Mouse (Mus musculus) limb, embryonic 12.5 days (tissue): Measurements from ENCODE around the gene Cdc6. TPM values are rescaled to one million over a fixed set of nuclear protein-coding genes. Genes with fewer than 3 reads are reported as not detected.

Experiments
- ATAC-seq: fragments of 200-750 bp; cut with Nextera tagmentation; 2 replicates; pipeline ENCODE4 v1.8.0; 2017; ENCODE audit warnings: low read depth, moderate TSS enrichment; ENCODE audit not compliant: insufficient number of reproducible peaks, insufficient read depth, low FRiP score, low TSS enrichment
- H3K27ac ChIP-seq: fragments of 300-500 bp; sonication (generic); 2 replicates; pipeline ENCODE4 v1.5.1; 2016; ENCODE audit warnings: mild to moderate bottlenecking, moderate library complexity
- H3K27me3 ChIP-seq: fragments of 300-500 bp; sonication (generic); 2 replicates; pipeline ENCODE4 v1.6.1; 2016; ENCODE audit warnings: mild to moderate bottlenecking, moderate library complexity
- H3K36me3 ChIP-seq: fragments of 300-500 bp; sonication (generic); 2 replicates; pipeline ENCODE4 v1.6.1; 2016; ENCODE audit warnings: mild to moderate bottlenecking, moderate library complexity
- H3K4me1 ChIP-seq: fragments of 300-500 bp; sonication (generic); replicated peaks from 2 replicates; pipeline ENCODE4 v1.6.1; 2016
- H3K4me2 ChIP-seq: fragments of 300-500 bp; sonication (generic); 2 replicates; pipeline ENCODE4 v1.6.1; 2016; ENCODE audit warnings: mild to moderate bottlenecking, moderate library complexity
- H3K4me3 ChIP-seq: fragments of 300-500 bp; sonication (generic); replicated peaks from 2 replicates; pipeline ENCODE4 v1.5.1; 2016; ENCODE audit warnings: mild to moderate bottlenecking
- H3K9ac ChIP-seq: fragments of 300-500 bp; sonication (generic); replicated peaks from 2 replicates; pipeline ENCODE4 v1.6.1; 2016; ENCODE audit warnings: mild to moderate bottlenecking, moderate library complexity
- H3K9me3 ChIP-seq: fragments of 300-500 bp; sonication (generic); 2 replicates; pipeline ENCODE4 v1.6.1; 2016; ENCODE audit warnings: mild to moderate bottlenecking, moderate library complexity
- WGBS: fragments of 180-500 bp; shearing (Covaris S2); methylation state at CpG from one replicate; pipeline ENCODE4 v1.1.7; 2016; 5-methylcytosine and 5-hydroxymethylcytosine counted together
- polyA plus RNA-seq: library from polyadenylated mRNA; unstranded; fragments of >200 nt; fragmentation: Nextera tagmentation; extraction: Ambion mirVana; gene quantifications from 2 replicates; pipeline ENCODE4 v1.2.1, GENCODE M21; 2016

The Cdc6 gene
- polyA plus RNA-seq, 1 experiment from 2014 or later = 44.8 TPM

- Histone ChIP-seq H3K9ac (0 out of 2 replicates have a peak overlapping the region, but pooled peaks have one; percentile 14), H3K27me3 (no peaks in the 10 kb centered on the region), H3K27ac (peak overlapping the region; percentile 45; the same call in 1 of the 2 replicates), H3K4me3 (no peak overlapping the region), H3K36me3 (peaks cover 33% of the 10 kb centered on the region), H3K4me1 (peaks cover 81% of the 10 kb centered on the region), H3K4me2 (no peak overlapping the region), H3K9me3 (no peaks in the 10 kb centered on the region)
- 61% methylated on average over 3 of the region's 3 CpGs for WGBS
- ATAC-seq = no peak
Observed at GRCm38 (mm10) chr11:98945605-98945977, 38.0 kb downstream of the Cdc6 start.

GRCm38 (mm10) chr11:98947969-98948569 is 40.5 kb downstream of the Cdc6 start:
- Histone ChIP-seq H3K4me2 (no peak overlapping the region), H3K9ac (no peak overlapping the region), H3K36me3 (peaks cover 54% of the 10 kb centered on the region), H3K4me1 (peaks cover 76% of the 10 kb centered on the region), H3K9me3 (no peaks in the 10 kb centered on the region), H3K4me3 (no peak overlapping the region), H3K27ac (no peak overlapping the region), H3K27me3 (no peaks in the 10 kb centered on the region)
- WGBS = 80% methylated on average over 18 of the region's 18 CpGs
- no peak for ATAC-seq

GRCm38 (mm10) chr11:98949242-98949957 is 41.8 kb downstream of the Cdc6 start:
- peaks cover 76% of the 10 kb centered on the region for H3K4me1 ChIP-seq
- ATAC-seq = no peak
- 77% methylated on average over 11 of the region's 12 CpGs for WGBS
- 0 out of 2 replicates have a peak overlapping the region, but pooled peaks have one; percentile 18 for H3K9ac ChIP-seq
- no peaks in the 10 kb centered on the region for H3K9me3 ChIP-seq
- H3K27ac ChIP-seq = no peak overlapping the region
- no peak overlapping the region for H3K4me3 ChIP-seq
- H3K27me3 ChIP-seq = no peaks in the 10 kb centered on the region
- 0 out of 2 replicates have a peak overlapping the region, but pooled peaks have one; percentile 4 for H3K4me2 ChIP-seq
- H3K36me3 ChIP-seq = peaks cover 48% of the 10 kb centered on the region

DNA sequence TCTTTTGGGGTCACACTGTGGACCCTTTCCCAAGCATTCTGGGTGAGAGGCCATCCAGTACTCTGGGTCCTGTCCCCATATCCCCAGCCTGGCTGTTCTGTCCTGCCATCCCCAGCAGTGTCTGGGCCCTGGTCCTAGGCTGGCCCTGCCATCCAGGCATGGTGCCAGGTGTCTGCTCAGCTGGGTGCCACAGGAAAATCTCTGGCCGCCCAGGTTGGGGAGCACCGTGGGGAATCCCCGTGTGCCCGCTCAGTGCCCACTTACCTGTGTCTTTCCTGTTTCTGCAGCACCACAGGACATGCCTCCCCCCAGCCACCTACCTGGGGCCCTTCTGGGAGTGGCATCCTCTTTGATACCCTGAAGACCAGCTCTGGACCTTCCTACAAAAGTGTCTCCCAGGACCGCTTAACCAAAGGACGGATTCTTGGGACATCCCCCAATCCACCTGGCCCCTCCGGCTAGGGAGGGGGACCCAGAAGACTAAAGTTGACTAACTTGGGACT is 42.4 kb downstream of the Cdc6 start:
- Histone ChIP-seq H3K27me3 (no peaks in the 10 kb centered on the region), H3K9me3 (no peaks in the 10 kb centered on the region), H3K4me1 (peaks cover 76% of the 10 kb centered on the region), H3K27ac (no peak overlapping the region), H3K36me3 (peaks cover 48% of the 10 kb centered on the region), H3K9ac (no peak overlapping the region), H3K4me2 (0 out of 2 replicates have a peak overlapping the region, but pooled peaks have one; percentile 4), H3K4me3 (no peak overlapping the region)
- WGBS = 82% methylated on average over 7 of the region's 7 CpGs
- ATAC-seq = no peak

GRCm38 (mm10) chr11:98950484-98950883 is 42.9 kb downstream of the Cdc6 start:
- ATAC-seq = no peak
- no peaks in the 10 kb centered on the region for H3K27me3 ChIP-seq
- no peak overlapping the region for H3K27ac ChIP-seq
- no peaks in the 10 kb centered on the region for H3K9me3 ChIP-seq
- WGBS = 93% methylated on average over 9 of the region's 9 CpGs
- H3K4me3 ChIP-seq = no peak overlapping the region
- peaks cover 76% of the 10 kb centered on the region for H3K4me1 ChIP-seq
- no peak overlapping the region for H3K9ac ChIP-seq
- peaks cover 48% of the 10 kb centered on the region for H3K36me3 ChIP-seq
- H3K4me2 ChIP-seq = no peak overlapping the region

GRCm38 (mm10) chr11:98951026-98951906 is 43.7 kb downstream of the Cdc6 start:
- Histone ChIP-seq H3K27ac (peak overlapping the region; percentile 20; the same call in 1 of the 2 replicates), H3K4me3 (no peak overlapping the region), H3K9ac (peak overlapping the region; percentile 18; the same call in 1 of the 2 replicates), H3K36me3 (peaks cover 49% of the 10 kb centered on the region), H3K27me3 (no peaks in the 10 kb centered on the region), H3K9me3 (no peaks in the 10 kb centered on the region), H3K4me2 (no peak overlapping the region), H3K4me1 (peaks cover 74% of the 10 kb centered on the region)
- ATAC-seq = no peak
- 76% methylated on average over 16 of the region's 16 CpGs for WGBS

GRCm38 (mm10) chr11:98952111-98952510 is 44.5 kb downstream of the Cdc6 start:
- no peaks in the 10 kb centered on the region for H3K27me3 ChIP-seq
- H3K4me2 ChIP-seq = no peak overlapping the region
- no peak overlapping the region for H3K9ac ChIP-seq
- no peaks in the 10 kb centered on the region for H3K9me3 ChIP-seq
- H3K27ac ChIP-seq = peak overlapping the region; percentile 25; the same call in 1 of the 2 replicates
- no peak for ATAC-seq
- WGBS = 83% methylated on average over 1 of the region's 1 CpGs
- H3K36me3 ChIP-seq = peaks cover 56% of the 10 kb centered on the region
- no peak overlapping the region for H3K4me3 ChIP-seq
- peaks cover 72% of the 10 kb centered on the region for H3K4me1 ChIP-seq

DNA sequence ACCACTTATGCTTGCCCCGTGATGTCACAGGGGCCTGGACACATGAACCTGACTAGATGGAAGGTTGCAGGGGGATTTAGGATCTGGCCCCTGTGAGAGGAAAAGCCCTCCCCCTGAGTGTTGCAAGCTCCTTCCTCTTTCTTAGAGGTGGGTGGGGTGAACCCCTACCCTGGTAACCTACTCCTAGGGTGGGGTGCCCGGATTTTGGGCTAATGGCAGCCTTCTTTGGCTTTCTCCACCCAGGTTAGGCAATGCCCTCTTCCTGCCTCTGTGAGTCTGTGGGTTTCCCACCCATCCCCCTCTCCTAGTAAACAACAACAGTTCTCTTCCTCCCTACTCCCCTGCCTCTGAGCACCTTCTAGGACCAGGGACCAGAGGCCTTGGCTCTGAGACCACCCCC is 45.1 kb downstream of the Cdc6 start:
- ATAC-seq = no peak
- Histone ChIP-seq H3K27ac (peak overlapping the region; percentile 41), H3K9me3 (no peaks in the 10 kb centered on the region), H3K4me3 (no peak overlapping the region), H3K4me2 (no peak overlapping the region), H3K9ac (no peak overlapping the region), H3K36me3 (peaks cover 56% of the 10 kb centered on the region), H3K4me1 (peaks cover 65% of the 10 kb centered on the region), H3K27me3 (no peaks in the 10 kb centered on the region)
- 50% methylated on average over 2 of the region's 2 CpGs for WGBS

GRCm38 (mm10) chr11:98953361-98953760 is 45.8 kb downstream of the Cdc6 start:
- 0 out of 2 replicates have a peak overlapping the region, but pooled peaks have one; percentile 3 for H3K4me3 ChIP-seq

DNA sequence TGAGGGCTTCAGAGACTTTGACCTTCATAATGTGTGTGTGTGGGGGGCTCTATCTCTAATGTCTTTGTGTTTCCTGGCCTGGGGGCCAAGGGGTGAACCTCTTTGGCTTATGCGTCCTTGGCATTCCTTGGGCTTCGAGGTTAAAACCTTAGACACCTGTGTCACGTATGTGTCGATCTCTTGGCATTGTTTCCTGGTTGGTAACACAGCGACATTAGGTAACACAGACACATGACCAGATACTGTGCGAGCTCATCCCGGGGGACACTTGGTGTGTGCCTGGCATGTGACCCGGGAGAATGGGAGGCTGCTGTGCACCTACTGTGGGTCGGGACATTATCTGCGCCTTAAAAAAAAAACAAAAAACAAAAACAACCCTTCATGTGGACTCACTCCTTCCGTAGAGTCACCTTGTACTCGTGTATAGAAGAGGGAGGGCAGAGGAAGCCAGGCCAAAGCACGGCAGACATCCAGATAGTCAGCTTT is 46.3 kb downstream of the Cdc6 start:
- H3K27me3 ChIP-seq = no peaks in the 10 kb centered on the region
- H3K4me2 ChIP-seq = peak overlapping the region; percentile 39; the same call in 1 of the 2 replicates
- peak overlapping the region; percentile 69 for H3K27ac ChIP-seq
- no peak for ATAC-seq
- WGBS = 35% methylated on average over 13 of the region's 13 CpGs
- no peak overlapping the region for H3K4me3 ChIP-seq
- H3K9me3 ChIP-seq = no peaks in the 10 kb centered on the region
- peaks cover 63% of the 10 kb centered on the region for H3K36me3 ChIP-seq
- H3K9ac ChIP-seq = no peak overlapping the region
- H3K4me1 ChIP-seq = peaks cover 67% of the 10 kb centered on the region

More at GRCm38 (mm10) chr11:98953361-98953760, 45.8 kb downstream of the Cdc6 start:
- Histone ChIP-seq H3K4me2 (no peak overlapping the region), H3K27me3 (no peaks in the 10 kb centered on the region), H3K4me1 (peaks cover 63% of the 10 kb centered on the region), H3K9me3 (no peaks in the 10 kb centered on the region), H3K27ac (peak overlapping the region; percentile 41; the same call in 1 of the 2 replicates), H3K9ac (no peak overlapping the region), H3K36me3 (peaks cover 58% of the 10 kb centered on the region)
- ATAC-seq = no peak
- WGBS = 14% methylated on average over 2 of the region's 2 CpGs
